Mouse (Mus musculus) stomach, postnatal 0 days (tissue): ENCODE measurements around the gene Gpank1. TPM values are rescaled to one million over a fixed set of nuclear protein-coding genes. Genes with fewer than 3 reads are reported as not detected.

Source experiments
- ATAC-seq: fragments of 200-750 bp; cut with Nextera tagmentation; 2 replicates; pipeline ENCODE4 v1.8.0; 2017; ENCODE audit not compliant: low FRiP score, low TSS enrichment
- DNase-seq: peaks from one replicate; pipeline ENCODE4 v3.0.0-alpha.2; 2016; ENCODE audit warnings: low spot score
- H3K27ac ChIP-seq: fragments of 300-500 bp; sonication (generic); replicated peaks from 2 replicates; pipeline ENCODE4 v1.5.1; 2014; ENCODE audit warnings: mild to moderate bottlenecking, control low read depth
- H3K27me3 ChIP-seq: fragments of 300-500 bp; sonication (generic); 2 replicates; pipeline ENCODE4 v1.6.1; 2014; ENCODE audit warnings: low read length; ENCODE audit not compliant: control insufficient read depth, insufficient read depth
- H3K36me3 ChIP-seq: fragments of 300-500 bp; sonication (generic); 2 replicates; pipeline ENCODE4 v1.6.1; 2014; ENCODE audit warnings: low read length, mixed read lengths; ENCODE audit not compliant: control insufficient read depth, insufficient read depth
- H3K4me1 ChIP-seq: fragments of 300-500 bp; sonication (generic); replicated peaks from 2 replicates; pipeline ENCODE4 v1.6.1; 2014; ENCODE audit warnings: antibody characterized with exemption; ENCODE audit not compliant: control insufficient read depth, insufficient read depth
- H3K4me2 ChIP-seq: fragments of 300-500 bp; sonication (generic); replicated peaks from 2 replicates; pipeline ENCODE4 v1.6.1; 2014; ENCODE audit warnings: low read depth, mild to moderate bottlenecking, control low read depth, moderate library complexity
- H3K4me3 ChIP-seq: fragments of 300-500 bp; sonication (generic); 2 replicates; pipeline ENCODE4 v1.5.1; 2014; ENCODE audit warnings: low read depth, low read length, control low read depth
- H3K9ac ChIP-seq: fragments of 300-500 bp; sonication (generic); 2 replicates; pipeline ENCODE4 v1.6.1; 2014; ENCODE audit warnings: mild to moderate bottlenecking, low read length, control low read depth, mixed read lengths
- H3K9me3 ChIP-seq: fragments of 300-500 bp; sonication (generic); 2 replicates; pipeline ENCODE4 v1.6.1; 2016; ENCODE audit warnings: low read length; ENCODE audit not compliant: control insufficient read depth
- CTCF ChIP-seq: IDR thresholded peaks from 2 replicates; pipeline ENCODE4 v1.5.1; 2016; ENCODE audit warnings: antibody characterized with exemption, low read depth, mild to moderate bottlenecking, moderate library complexity
- EP300 ChIP-seq: optimal IDR thresholded peaks from 2 replicates; pipeline ENCODE3; 2016; ENCODE audit warnings: antibody characterized with exemption
- WGBS: fragments of 180-500 bp; shearing (Covaris S2); extraction: QIAGEN DNeasy Blood & Tissue Kit; methylation state at CpG from one replicate; pipeline ENCODE4 v1.1.7; 2014; 5-methylcytosine and 5-hydroxymethylcytosine counted together
- polyA plus RNA-seq: library from polyadenylated mRNA; unstranded; fragments of >200 nt; fragmentation: Nextera tagmentation; extraction: Ambion mirVana; gene quantifications from 2 replicates; pipeline ENCODE4 v1.2.1, GENCODE M21; 2015

The Gpank1 gene
- polyA plus RNA-seq = 11.2 and 11.3 TPM in 2 replicates

DNA sequence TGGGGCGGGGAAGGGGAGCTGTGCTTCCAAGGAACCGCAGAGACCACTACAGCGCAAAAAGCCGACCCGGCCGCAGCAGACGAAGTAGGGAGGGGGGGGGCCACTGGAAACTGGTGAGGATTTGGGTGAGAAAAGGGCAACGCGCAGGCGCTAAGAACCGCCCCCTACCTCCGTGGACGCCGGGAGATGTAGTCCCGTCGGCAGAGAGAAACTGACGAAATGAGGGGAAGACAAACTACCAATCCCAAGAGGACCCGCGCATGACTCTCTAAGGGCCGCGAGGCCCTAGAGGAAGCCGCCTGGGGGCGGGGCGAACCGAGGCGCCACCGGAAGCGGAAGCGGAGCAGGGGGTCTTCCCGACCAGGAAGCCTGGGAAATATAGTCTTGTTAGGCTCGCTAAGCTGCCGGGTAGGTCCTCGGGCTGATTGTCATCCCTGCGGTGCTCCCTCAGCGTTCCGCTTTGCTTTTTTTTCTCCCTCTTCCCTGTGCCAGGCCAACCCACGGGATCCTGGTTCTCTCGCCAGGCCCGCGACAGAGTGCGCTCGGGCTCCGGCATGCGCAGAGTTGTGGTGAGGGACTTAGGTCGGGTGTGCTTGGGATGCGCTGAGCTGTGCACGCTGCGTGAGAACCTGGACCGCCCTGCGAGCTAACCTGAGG is at the start of gene Gpank1:
Gene Gpank1 (plus strand): TSS at position 313 of the 657 bp plus-strand sequence.
- H3K4me1 ChIP-seq = no peaks in the 10 kb centered on the region
- H3K9ac ChIP-seq = peak within 1 kb of the TSS; percentile 94
- H3K9me3 ChIP-seq = no peaks in the 10 kb centered on the region
- ATAC-seq (peak; percentile 93), DNase-seq (peak; percentile 98)
- H3K4me2 ChIP-seq = peak within 1 kb of the TSS; percentile 97
- H3K27ac ChIP-seq = peak within 1 kb of the TSS; percentile 96
- peak within 1 kb of the TSS; percentile 91 for H3K4me3 ChIP-seq
- H3K36me3 ChIP-seq = peaks cover 7% of the 10 kb centered on the region
- under 1% methylated on average over 49 of the region's 50 CpGs for WGBS
- TF ChIP-seq EP300 (no peak), CTCF (0 out of 2 replicates have a peak, but pooled peaks have one; percentile 1)
- H3K27me3 ChIP-seq = no peaks in the 10 kb centered on the region

DNA sequence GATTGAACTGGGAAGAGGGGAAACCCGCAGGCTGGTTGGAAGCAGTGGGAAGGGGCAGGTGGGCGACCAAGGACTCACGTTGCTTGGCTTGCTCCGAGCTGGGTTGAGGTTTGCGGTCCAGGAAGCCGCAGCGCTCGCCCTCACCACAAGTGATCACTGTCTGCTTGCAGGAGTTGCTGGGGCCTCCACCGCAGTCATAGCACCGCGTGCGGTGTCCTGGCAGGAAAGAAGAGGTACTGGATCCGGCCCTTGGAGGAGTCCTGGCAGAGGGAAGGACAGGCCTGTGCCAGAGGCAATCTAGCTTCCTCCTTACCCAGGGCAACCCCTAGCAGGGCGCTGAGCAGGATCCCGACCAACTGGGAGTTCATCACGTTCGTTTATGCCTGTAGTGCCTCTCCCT is 47.2 kb upstream of the Gpank1 start:
- ATAC-seq (no peak), DNase-seq (no peak)
- Histone ChIP-seq H3K27me3 (no peaks in the 10 kb centered on the region), H3K4me3 (no peak overlapping the region), H3K4me2 (no peak overlapping the region), H3K36me3 (no peaks in the 10 kb centered on the region), H3K4me1 (no peaks in the 10 kb centered on the region), H3K27ac (no peak overlapping the region), H3K9me3 (no peaks in the 10 kb centered on the region), H3K9ac (no peak overlapping the region)
- no peak for TF ChIP-seq CTCF
- no peak for TF ChIP-seq EP300
- WGBS = 56% methylated on average over 17 of the region's 17 CpGs

DNA sequence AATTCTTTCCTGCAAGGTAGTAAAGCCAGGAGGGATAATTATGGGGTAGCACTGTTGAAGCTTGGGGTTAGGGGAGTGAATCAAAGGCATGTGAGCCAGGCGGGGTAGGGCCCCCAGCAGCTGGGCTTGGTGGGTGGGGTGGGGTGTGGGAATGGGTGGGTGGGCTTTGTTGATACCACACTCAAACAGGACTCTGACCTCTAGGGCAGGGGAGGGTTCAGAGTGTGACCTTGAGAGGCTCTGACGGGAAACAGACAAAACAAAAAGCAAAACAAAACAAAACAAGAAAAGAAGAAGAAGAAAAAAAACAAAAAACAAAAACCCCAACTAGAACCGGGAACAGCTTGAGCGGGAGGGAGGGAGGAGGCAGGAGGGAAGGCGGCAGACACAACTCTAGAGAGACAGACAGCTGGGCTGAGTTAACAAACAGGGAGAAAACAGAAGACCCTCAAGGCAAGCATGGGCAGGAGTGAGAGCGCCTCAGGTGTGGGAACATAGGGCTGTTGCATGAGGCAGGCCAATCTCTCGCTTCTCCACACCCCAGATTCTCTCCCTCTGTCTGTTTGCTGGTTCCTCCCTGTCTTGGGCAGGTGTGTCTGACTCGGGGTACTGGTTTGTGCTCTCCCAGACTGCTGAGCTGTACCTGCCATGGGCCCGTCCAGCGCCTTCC is 44.6 kb upstream of the Gpank1 start, which contains the start of gene Ly6g6e:
Gene Ly6g6e (plus strand): TSS at position 396 of the 670 bp plus-strand sequence.
- no peaks in the 10 kb centered on the region for H3K36me3 ChIP-seq
- H3K4me2 ChIP-seq = peak within 1 kb of the TSS; percentile 52
- no peaks in the 10 kb centered on the region for H3K9me3 ChIP-seq
- H3K4me1 ChIP-seq = no peaks in the 10 kb centered on the region; the same call in 1 of the 2 replicates
- DNase-seq (no peak), ATAC-seq (no peak)
- H3K9ac ChIP-seq = peak within 1 kb of the TSS; percentile 41
- peak within 1 kb of the TSS; percentile 84 for H3K27ac ChIP-seq
- WGBS = 29% methylated on average over 10 of the region's 10 CpGs
- H3K4me3 ChIP-seq = peak within 1 kb of the TSS; percentile 22
- TF ChIP-seq EP300 = no peak
- TF ChIP-seq CTCF = no peak
- H3K27me3 ChIP-seq = no peaks in the 10 kb centered on the region

DNA sequence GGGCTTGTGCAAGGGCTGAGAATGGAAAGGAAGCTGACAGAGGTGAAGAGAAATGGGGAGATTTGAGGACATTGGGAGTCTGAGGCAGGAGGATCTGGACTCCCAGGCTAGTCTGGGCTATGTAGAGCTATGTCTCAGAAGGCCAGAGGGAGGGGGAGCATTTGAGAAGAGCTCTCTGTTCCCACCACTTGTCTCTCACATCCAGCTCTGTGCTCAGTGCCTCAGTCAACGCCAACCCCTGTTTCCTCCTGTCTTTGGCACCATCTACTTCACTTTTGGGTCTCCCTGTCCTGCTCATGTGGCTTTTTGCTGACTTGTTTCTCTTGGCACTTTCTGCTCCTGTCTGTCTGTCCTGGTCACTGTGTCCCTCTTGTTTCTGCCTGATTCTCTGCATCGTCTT is 44.0 kb upstream of the Gpank1 start:
- WGBS = 40% methylated on average over 2 of the region's 2 CpGs
- Histone ChIP-seq H3K27me3 (no peaks in the 10 kb centered on the region), H3K36me3 (no peaks in the 10 kb centered on the region), H3K9me3 (no peaks in the 10 kb centered on the region), H3K4me3 (peak overlapping the region; percentile 22; the same call in 1 of the 2 replicates), H3K9ac (peak overlapping the region; percentile 41), H3K4me1 (no peaks in the 10 kb centered on the region; the same call in 1 of the 2 replicates), H3K27ac (peak overlapping the region; percentile 84), H3K4me2 (peak overlapping the region; percentile 52)
- ATAC-seq (no peak), DNase-seq (no peak)
- TF ChIP-seq CTCF = no peak
- no peak for TF ChIP-seq EP300

DNA sequence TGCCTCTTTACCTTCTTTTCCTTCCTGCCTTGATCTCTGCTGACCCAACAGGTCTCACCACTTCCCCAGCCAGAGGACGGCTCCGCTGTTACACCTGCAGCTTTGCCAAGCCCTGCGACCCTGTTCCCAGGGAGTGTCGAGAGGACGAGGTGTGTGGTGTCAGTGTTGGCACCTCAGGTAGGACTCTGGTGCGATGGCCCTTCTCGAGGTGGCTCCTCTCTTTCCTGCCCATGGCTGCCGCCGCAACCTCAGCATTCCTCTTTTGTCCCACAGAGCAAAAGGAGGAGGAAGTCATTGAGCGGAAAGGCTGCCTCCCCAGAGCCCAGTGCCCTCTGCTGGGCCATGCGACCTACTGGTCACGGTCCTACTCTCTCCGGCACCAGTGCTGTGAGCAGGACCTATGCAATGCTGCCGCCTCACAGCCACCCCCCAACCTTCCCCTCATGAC is 43.4 kb upstream of the Gpank1 start, which contains the start of gene Ly6g6d:
Gene Ly6g6d (minus strand): TSS at position 280 of the 448 bp plus-strand sequence.
- no peaks in the 10 kb centered on the region for H3K9me3 ChIP-seq
- no peaks in the 10 kb centered on the region for H3K27me3 ChIP-seq
- DNase-seq (peak; percentile 78), ATAC-seq (peak; percentile 77)
- 14% methylated on average over 14 of the region's 14 CpGs for WGBS
- TF ChIP-seq EP300 (no peak), CTCF (peak; percentile 75)
- peak within 1 kb of the TSS; percentile 84 for H3K27ac ChIP-seq
- no peaks in the 10 kb centered on the region; the same call in 1 of the 2 replicates for H3K4me1 ChIP-seq
- no peaks in the 10 kb centered on the region for H3K36me3 ChIP-seq
- H3K4me2 ChIP-seq = peak within 1 kb of the TSS; percentile 52
- H3K4me3 ChIP-seq = peak within 1 kb of the TSS; percentile 22
- H3K9ac ChIP-seq = peak within 1 kb of the TSS; percentile 41
